Mouse (Mus musculus) adrenal gland, adult 18-20 months (tissue): Measurements from ENCODE around the gene Mad1l1. TPM values are rescaled to one million over a fixed set of nuclear protein-coding genes. Genes with fewer than 3 reads are reported as not detected.

Experiments
- DNase-seq, 2 experiments: peaks; one replicate each; pipeline ENCODE4 v3.0.0; 2021 to 2022; ENCODE audit warnings: low spot score in 2 of 2
- total RNA-seq, 2 experiments: library from RNA; stranded (reverse); gene quantifications; 1 replicate in 1 of 2; 2 replicates in 1 of 2; pipeline ENCODE4 v1.2.3; 2021

Mad1l1 gene
- total RNA-seq, 2 experiments from 2014 or later, result 11.4 to 12.9 TPM

DNA sequence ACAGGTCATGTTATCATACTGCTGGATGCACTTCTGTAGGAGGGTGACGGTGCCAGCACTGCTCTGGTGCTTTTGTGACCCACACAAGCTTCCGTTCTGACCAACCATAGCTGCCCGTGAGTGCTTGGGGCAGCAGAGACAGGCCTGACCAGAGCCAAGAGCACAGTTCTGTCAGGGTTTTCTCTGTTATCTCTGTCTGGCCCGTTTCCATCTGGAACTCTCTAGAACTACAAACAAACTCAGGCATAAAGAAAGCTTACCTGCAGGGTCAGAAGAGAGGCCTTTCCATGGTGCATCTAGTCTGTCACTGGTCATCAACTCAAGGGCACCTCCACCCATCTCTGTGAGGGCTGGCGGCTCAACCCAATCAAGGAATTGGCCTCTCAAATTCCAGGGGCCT, 171.2 kb downstream of the Mad1l1 start:
- no peak for DNase-seq

DNA sequence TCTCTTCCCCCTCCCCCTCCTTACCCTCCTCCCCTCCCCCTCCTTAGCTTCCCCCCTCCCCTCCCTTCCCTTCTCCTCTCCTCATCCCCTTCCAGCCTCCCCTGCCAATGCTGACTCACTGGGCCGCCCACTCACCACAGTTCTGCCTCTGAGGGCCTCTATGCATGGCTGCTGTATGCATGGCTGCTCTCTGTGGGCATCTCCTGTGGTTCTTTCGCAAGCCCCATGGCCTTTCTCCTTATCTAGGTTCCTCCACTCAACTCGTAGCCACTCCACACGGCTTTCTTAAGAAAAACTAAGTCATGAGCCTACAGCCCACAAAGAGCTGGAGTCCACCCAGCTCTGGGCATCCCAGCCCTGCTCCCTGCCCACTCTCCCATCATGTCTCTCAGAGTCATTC, 172.1 kb downstream of the Mad1l1 start:
- DNase-seq, result no peak

DNA sequence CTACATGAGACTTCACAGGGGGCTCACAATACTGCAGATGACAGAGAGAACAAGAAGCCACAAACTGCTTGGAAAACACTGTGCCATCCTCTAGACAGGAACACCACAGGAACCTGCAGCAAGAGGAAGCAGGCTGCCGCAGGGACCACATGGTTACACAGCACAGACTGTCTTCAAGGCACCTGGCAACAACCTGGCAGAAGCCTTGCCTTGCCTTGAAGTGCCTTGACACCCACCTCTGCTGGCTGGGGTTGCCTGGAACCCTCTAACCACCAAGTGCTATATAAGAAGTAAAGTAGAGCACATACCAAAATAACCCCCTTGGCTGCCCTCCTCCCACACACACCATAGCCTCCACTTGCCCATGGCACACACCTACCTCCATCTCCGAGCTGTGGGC, 177.8 kb downstream of the Mad1l1 start:
- DNase-seq, result no peak

DNA sequence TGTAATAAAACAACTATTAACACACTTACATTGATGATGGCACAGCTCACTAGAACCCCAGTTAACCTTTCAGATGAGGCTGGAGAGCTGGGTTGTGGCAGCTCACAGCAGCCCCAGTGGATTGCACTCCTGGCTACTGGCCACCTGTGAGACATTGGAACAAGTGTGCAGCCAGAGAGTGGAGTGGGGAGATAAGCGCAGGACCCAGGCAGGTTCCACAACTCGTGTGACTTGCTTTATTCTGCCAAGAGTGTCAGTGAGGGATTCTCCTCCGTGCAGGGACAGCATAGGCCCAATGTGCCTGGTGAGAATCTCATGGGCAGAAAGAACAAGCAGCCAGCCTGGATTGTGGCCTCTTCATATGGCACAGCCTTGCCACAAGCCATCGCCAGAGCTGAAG, 180.0 kb downstream of the Mad1l1 start:
- no peak for DNase-seq

DNA sequence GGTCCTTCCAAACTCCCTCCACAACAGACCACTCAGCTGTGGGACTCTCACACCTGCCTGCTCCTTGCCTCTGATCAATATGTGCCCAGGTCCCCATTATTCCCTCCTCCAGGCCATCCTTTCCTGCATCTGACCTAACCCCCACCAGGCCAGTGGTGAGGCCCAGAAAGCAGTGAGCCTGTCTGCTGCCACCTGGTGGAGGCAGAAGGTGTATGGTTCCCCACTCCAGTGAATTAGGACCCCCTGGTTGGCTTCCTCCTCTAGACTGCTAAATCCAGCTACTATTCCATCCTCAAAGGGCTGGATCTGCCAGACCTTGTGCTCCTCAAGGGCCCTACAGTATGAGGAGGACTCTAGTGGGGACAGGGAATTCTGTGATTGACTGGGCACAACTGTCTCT, 181.1 kb downstream of the Mad1l1 start:
- DNase-seq, result peak; percentile 44 to 54

DNA sequence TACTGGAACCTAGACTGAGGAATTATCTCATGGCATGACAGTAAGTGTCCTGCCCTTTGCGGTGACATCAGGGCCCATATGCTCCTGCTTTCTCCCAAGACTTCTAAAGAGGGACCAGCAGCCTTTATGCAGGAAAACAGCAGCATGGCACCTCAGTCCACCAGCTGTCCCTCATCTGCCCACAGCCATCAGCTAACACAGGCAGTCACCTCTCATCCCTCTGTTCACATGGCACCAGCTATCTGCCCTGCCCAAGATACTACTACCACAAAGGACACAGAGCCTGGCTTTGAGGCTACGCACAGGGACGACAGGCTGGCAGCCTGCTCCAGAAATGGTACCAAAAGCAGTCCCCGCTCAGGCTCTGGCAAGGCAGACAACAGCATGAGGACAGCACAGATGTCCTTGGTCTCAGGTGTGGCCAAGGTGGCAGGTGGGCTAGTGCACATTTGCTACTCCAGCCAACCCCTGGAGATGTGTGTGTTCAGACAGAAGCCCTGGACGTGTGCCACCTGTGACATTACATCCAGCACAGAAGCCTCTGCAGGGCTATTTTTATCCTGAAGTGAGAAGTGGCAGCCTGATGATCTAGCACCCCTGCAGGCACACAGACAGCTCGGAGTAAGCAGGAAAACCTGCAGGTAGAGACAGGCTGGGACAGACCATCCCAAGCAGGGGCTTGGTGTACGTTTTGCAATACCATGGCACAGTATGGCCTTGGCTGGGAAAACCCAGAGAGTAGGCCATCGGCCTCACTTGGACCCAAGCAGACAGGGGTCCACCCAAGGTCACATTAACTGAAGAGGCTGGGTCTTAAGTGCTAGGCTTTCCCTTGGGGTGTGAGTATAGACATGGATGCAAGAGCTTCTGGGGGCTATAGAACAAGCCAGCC, 185.4 kb downstream of the Mad1l1 start:
- no peak for DNase-seq

DNA sequence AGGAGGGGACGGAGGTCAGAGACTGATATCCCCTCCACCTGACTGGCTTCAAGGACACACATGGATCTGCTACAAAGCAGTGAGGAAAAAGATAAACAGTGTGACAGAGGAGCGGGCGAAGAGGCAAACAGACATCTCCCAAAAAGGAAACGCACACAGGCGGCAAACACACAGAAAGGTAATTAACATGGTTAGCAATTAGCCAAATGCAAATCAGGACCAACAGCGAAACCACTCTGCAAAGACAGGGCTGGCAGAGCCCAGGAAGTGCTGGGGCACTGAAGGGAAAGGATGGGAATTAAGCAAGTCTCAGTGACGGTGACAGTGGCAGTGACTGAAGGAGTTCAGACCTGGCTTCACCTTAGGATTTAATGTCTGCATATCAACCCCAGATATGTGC, 187.3 kb downstream of the Mad1l1 start:
- DNase-seq, result no peak

DNA sequence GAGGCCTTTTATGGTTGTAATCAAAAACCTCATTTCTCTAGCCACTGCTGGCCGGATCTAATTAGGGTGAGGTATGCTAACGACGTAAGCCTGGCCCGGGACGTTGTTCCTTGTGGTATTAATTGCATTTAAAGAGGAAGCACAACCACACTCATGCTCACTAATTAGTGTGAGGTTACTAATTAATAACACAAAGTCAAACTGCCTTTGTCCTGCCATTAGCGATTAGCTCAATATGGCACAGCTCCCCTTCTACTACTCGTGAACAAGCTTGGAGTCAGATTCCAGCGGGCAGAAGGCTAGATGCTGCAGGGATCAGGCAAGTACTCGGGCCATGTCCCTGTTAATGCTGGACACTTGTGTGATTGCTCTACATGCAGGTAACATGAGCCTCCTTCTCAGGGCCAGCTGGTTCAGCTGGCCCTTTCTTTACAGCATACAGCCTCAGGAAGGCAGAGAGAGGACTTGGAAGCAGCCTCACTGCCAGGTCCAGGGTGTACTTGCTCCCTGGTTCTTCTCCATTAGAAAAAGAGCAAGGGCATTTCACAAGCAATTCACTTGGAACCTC, 192.9 kb downstream of the Mad1l1 start:
- no peak for DNase-seq

DNA sequence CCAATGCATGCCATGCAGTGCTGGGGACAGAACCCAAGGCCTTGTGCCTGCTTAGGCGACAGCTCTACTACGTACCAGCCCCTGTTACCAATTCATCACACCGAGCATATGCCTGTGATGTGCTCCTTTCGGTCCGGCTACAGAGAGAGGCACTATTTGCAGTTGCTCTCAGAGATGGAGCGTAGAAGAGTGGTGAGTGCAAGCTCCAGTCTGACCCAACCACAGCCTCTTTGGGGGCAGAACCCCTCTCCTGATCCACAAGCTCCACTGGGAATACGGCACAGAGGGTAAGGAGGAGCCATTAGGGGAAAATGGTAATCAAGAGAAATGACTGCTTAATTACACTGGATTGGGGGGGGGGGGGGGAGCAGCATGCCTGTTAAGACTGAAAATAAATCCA, 193.4 kb downstream of the Mad1l1 start:
- no peak for DNase-seq

DNA sequence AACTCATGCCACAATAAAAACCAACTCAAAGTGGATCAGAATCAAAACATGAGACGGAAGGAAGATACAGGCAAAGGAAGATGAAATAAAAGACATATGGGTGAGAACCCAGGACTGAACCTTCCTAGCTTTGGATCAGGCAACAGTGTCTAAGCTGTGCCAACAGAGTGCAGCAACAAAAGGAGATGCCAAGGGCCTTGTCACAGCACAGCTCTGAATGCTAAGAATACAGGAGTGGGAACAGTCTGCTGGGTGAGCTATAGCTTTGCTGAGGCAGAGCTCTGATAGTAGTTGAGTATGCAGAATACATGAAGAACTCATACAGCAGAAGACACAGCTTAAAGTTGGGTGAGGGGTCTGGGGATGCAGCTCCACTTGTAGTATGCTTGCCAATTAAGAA, 196.7 kb downstream of the Mad1l1 start:
- no peak for DNase-seq

DNA sequence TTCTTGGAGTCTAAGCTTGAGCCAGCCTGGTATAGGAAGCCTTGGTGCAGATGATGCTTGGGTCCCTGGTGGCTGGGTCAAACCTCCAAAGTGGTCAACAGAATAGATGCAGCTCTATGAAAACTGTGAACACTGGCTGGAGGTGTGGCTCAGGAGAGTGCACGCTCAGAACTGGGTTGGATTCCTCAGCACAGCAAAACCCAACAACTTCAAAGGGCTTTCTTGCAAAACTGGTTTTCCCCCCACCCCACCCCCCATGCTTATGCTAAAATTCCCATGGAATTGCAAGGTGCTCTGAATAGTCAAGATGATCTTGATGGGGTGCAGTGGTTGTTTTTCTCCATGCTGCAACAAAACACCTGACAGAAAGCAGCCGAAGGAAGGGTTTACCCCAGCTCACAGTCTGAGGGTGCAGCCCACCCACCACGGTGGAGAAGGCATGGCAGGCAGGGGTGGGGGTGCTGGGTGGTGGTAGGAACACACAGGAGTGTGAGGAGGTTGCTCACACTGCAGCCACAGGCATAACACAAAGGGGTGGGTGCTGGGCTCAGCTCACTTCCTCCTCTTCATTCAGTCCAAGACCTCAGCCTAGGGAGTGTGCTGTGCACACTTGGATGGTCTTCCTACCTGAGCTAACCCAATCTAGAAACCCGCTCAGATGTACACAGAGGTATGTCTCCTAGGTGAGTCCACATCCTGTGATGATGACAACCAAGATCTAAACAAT, 197.5 kb downstream of the Mad1l1 start:
- no peak for DNase-seq

DNA sequence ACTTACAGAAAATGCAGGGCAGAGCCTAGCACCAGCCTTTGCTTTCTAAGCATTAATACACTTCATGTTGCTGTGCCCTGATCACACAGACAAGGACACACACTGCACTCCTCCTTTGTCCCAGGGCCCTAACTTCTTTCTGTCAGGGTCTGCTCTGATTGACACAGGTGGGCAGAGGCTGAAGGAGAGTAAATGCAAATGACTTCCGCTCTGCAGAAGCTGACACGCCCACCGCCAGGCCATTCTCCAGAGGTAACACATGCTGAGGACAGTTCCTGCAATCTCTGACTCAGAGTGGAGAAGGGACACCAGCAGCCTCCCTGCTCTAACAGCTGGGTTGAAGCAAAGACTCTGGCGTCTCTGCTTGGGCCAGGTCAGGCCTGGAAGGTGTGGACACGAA, 198.2 kb downstream of the Mad1l1 start:
- no peak for DNase-seq

DNA sequence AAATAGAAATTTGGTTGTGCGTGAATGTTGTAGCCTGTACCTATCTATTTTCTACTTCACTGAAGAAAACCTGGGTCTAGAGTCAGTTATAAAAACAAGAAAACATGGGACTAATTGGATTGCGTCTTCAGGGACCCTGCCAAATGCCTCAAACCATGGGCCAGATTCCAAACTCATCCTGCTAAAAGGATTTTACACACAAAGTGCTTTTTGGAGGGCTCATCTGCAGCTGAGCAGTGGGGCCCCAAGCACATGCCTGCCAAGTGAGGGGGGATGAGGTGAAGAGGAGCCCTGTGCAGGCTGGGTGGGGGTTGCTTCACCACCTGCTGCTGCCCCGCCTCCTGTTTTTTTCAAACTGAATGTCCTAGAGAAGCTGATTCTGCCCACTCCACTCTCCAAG, 199.4 kb downstream of the Mad1l1 start:
- DNase-seq, result no peak

DNA sequence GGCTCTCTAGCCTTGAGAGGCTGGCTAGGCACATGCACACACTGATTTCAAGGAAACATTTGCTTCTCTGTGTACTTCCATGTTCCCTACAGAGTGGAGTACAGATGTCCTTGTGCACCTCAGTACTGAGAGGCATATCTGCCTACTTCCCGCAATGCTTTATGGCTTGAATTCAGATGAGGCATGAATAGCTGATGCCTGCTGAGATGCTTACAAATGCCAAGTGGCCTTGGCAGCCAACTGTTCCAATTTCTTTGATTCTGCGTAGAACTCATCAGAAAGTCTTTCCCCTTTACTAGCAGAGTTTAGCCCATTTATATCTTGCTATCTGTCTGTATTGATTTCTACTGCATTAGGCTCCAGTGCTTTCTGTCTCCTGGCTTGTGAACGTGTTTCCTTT, 202.4 kb downstream of the Mad1l1 start:
- no peak for DNase-seq

DNA sequence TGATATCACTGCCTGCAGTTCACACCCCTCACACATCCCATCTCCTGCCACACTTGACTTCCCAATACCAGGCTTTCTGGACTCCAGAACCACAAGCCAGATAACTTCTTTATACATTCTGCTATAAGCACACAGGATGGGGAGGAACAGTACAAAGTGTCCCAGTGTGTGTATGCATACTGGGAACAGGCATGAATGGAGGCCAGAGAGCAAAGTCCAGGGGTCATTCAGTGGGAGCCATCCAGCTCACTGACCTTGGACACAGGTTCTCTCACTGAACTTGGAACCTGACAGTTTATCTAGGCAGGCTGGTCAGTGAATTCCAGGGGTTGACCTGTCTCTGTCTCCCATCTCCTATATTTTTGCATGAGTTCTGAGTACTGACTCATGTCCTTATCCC, 203.4 kb downstream of the Mad1l1 start:
- no peak for DNase-seq

DNA sequence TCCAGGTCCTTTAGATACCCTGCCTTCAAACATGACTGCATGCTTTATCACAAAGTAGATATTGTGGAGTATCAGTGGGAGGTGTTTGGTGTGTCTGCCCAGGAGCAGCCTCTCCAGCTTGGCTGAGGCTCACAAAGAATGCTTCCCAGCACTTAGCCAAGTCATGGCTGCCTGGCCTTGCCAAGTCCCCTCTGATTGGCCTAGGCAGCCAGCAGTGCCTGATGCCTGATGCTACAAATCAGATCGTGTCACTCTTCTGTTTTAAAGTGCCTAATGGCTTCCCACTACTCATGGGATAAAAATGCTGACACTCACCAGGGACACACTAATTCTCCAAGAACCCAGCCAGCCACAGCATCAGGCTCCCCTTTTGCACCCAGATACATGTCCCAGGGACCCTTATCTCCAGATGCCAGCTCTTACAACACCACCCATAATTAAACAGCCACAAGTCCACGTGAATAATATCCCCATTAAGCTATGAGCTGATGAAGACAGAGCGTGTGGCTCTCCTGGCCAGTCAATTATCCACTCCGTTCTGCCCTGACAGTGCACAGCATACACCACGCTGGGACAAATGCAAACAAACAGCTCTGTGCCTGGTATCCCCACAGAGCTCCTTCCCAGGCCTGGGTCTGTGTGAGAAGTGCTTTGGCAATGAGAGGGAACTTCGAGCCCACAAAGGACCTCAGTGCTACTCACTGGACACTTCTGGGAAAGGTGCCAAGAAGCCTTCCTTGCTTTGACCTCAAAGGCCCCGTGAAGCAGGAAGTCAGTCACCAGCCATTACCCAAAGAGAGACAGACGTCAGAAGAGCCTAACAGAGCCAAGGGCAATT, 205.7 kb downstream of the Mad1l1 start:
- DNase-seq, result peak; percentile 43 to 59

DNA sequence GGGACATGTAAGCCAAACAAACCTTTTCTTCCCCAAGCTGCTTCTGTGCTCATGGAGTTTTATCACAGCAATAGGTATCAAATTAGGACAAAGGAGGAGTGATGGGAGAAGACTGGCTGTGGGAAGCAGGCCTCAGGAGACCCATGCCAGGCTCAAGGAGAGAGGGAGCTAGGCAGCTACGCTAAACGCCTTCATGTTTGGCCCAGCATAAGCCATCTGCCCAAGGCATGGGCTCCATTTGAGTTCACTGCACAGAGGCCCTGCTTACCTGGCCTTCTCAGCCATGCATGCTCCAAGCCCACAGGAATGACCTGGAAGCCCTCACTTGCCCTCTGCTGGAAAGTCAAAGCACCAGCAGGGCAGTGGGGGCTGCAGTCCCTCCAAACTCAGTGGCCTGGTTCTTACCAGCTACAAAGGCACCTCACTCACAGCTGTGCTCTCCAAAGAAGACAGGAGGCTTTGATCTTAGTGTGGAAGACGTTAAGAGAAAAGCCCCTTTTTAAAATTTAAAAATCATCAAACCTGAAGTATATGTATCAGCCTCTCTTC, 206.8 kb downstream of the Mad1l1 start:
- no peak for DNase-seq

DNA sequence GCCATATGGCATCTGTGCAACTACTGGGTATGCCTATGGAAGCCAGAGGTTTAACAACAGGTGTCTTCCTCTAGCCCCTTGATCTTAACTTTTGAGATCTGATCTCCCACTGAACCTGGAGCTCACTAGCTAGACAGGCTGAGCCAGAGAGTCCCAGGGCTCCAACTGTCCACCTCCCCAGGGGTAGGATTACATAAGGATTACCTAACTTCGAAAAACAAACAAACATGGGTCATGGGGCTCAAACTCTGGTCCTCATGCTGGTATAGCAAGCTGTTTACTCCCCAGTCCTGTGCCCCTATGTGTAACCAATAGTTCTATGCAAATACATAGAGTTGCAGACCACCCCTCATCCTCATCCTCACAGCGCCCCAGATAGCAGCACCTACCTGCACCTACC, 208.1 kb downstream of the Mad1l1 start:
- DNase-seq, result no peak

DNA sequence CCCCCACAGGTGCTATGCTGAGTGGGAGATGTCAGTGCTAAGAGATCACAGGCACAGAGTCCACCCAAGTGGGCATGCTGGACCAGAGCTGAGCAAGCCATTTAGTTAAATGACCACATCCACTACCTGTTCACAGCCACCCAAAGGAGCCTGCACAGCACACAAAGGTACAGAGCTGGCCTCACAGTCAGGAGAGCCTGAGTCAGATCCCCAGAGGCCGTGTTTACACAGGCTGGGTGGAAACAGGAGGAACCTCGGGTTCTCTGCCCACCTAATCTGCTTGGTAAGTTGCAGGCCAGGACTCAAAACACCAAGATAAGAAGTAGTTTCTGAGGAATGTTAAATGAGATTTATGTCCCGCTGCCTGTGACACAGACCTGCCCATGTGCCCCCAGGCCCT, 211.3 kb downstream of the Mad1l1 start:
- no peak for DNase-seq

DNA sequence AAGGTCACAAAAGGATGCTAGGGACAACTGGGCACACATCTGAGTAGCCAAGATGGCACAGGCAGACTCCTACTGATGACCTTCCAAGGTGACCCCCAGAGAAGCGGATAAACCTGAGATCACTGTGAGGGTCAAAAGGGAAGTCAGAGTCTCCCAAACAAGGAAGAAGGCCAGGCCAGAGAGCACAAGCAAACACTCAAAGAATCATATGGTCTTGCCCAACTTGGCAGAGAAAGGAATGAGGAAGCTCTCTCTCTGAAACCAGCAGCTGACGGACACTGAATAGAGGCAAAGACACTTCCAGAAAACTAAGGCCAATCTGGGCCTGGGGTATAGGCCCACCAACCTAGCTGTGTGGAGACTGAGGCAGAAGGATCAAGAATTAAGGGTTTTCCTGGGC, 213.4 kb downstream of the Mad1l1 start:
- DNase-seq, result no peak

DNA sequence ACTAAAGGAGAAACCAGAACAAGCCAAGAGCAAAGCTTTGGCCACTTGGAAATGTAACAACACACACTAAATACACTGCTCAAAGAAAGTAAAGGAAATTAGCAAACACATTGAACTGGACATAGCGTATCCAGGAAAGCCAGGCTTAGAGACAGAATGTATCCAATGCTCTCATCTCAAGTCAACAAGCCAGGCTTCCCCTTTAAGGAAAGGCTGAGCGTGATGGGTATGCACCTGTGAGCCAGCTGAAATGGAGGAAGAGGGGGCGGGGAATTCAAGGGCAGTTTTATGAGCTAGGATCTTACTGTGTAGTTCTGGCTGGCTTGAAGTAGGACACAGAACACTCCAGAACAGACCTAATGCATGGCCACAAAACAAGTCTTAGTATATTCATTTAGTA, 215.3 kb downstream of the Mad1l1 start:
- DNase-seq, result no peak
